In the genomic region with DNA sequence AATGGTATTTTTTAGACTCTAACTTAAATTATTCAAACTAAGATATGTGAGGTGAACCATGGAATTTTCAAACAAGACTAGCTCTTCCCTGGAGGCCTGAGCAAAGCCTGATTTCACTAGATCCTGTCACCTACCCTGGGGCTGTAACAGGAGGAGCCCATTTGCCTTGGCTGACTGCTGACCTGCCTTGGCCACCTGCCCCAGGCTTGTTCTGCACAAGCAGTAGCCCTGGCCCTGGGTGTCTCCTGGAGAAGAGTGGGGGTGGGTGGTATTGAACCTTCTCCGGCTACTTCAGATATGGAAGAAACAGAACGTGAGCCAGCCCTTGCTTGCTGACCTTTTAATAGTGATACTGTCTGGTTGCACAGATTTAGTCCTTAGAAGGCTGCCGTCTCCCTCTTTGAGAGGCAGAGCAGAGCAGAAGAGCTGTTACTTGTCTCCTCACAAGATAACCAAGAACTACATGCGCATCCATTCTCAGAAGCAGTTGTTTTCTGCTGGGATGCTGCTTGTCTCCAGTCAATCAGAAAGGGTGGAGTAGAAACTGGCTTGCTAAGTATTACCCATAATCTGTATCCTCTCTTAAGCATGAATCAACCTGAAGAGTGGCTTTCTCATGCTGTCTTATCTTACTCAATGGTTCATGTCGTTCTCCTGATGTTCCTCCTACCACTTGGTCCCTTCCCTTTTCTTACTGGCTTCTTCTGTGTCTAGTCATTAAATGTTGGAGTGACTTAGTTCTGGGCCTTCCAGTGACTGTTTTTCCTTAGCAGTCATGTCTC, we compare ENCODE assay signal across 12 mouse cellular contexts. TPM values are rescaled to one million over a fixed set of nuclear protein-coding genes. Genes with fewer than 3 reads are reported as not detected.
A peak's percentile ranks its signal among the peaks of the same experiment; 100 is the strongest.
DNase-seq lines count a peak whose midpoint lies in the region; ATAC-seq and TF ChIP-seq lines count a peak whose summit lies in the region.
"Had no signal": no experiment of that assay in that cellular context is flagged by ENCODE, and none has a peak within 500 bp of the region (broad histone marks: within the 10 kb centered on the region; RNA-seq: fewer than 3 reads in every experiment).

No protein-coding gene starts in this region.

- peak; percentile 26 to 43 for DNase-seq in heart, adult 18-20 months
- DNase-seq in NIH3T3 (ENCODE audit: low read depth) (peak; percentile 16), MN1 (ENCODE audit: low spot score) (no peak)
- DNase-seq in liver, embryonic 11.5 days (ENCODE audit: low spot score) = no peak
- no peak for DNase-seq in hindbrain, postnatal 0 days (ENCODE audit: low spot score)
- no peak for DNase-seq in layer of hippocampus, postnatal 10 days (ENCODE audit: low spot score in 2 of 2)
- DNase-seq: lung, adult 2 months had no signal

- H3K27me3 ChIP-seq in heart, embryonic 11.5 days (ENCODE audit: control insufficient read depth, insufficient read depth, low read length) = no peaks in the 10 kb centered on the region
- no peaks in the 10 kb centered on the region for H3K27me3 ChIP-seq in liver, embryonic 11.5 days (replicated peaks; ENCODE audit: control insufficient read depth, insufficient read depth, low read length)
- H3K27me3 ChIP-seq in hindbrain, postnatal 0 days (ENCODE audit: insufficient read depth, low read length) = no peaks in the 10 kb centered on the region
- H3K27me3 ChIP-seq: CH12.LX; forebrain, embryonic 12.5 days had no signal

- WGBS in heart, embryonic 11.5 days (ENCODE audit: insufficient replicate concordance) = 53% methylated on average over 5 of the region's 5 CpGs
- 63% methylated on average over 5 of the region's 5 CpGs for WGBS in liver, embryonic 11.5 days
- WGBS in hindbrain, postnatal 0 days = 90% methylated on average over 5 of the region's 5 CpGs

- no peak overlapping the region for H3K27ac ChIP-seq in heart, embryonic 11.5 days (ENCODE audit: low read depth, low read length)
- H3K27ac ChIP-seq in liver, embryonic 11.5 days (ENCODE audit: low read depth, low read length) = 0 out of 2 replicates have a peak overlapping the region, but pooled peaks have one; percentile 4
- H3K27ac ChIP-seq in hindbrain, postnatal 0 days = no peak overlapping the region
- H3K27ac ChIP-seq: forebrain, embryonic 12.5 days had no signal

- TF ChIP-seq CTCF in hindbrain, postnatal 0 days (IDR thresholded peaks at IDR 0.05; ENCODE audit: low read depth) = no peak

- no peak for ATAC-seq in heart, embryonic 11.5 days (replicated peaks; ENCODE audit: insufficient number of reproducible peaks, low FRiP score, low TSS enrichment)
- ATAC-seq in common myeloid progenitor, adult 5-6 weeks (replicated peaks; ENCODE audit: low read depth, poor library complexity, severe bottlenecking) = peak; percentile 26
- peak; percentile 54; the same call in 1 of the 2 replicates for ATAC-seq in liver, embryonic 11.5 days (replicated peaks; ENCODE audit: low FRiP score)
- ATAC-seq in hindbrain, postnatal 0 days = no peak

- peaks cover 5% of the 10 kb centered on the region for H3K4me1 ChIP-seq in heart, embryonic 11.5 days (ENCODE audit: control insufficient read depth, insufficient read depth, low read length)
- peaks cover 14% of the 10 kb centered on the region for H3K4me1 ChIP-seq in liver, embryonic 11.5 days (replicated peaks; ENCODE audit: control insufficient read depth, insufficient read depth, low read length)
- H3K4me1 ChIP-seq in hindbrain, postnatal 0 days (ENCODE audit: insufficient read depth, low read length) = no peaks in the 10 kb centered on the region
- H3K4me1 ChIP-seq: forebrain, embryonic 12.5 days had no signal

- no peak overlapping the region for H3K4me2 ChIP-seq in heart, embryonic 11.5 days
- H3K4me2 ChIP-seq in liver, embryonic 11.5 days = no peak overlapping the region
- no peak overlapping the region for H3K4me2 ChIP-seq in hindbrain, postnatal 0 days (ENCODE audit: low read depth, low read length)
- H3K4me2 ChIP-seq: forebrain, embryonic 12.5 days had no signal

- H3K4me3 ChIP-seq in heart, embryonic 11.5 days (ENCODE audit: low read depth, low read length) = no peak overlapping the region
- no peak overlapping the region for H3K4me3 ChIP-seq in liver, embryonic 11.5 days (ENCODE audit: low read depth, low read length)
- H3K4me3 ChIP-seq in hindbrain, postnatal 0 days (ENCODE audit: low read length) = no peak overlapping the region
- H3K4me3 ChIP-seq: forebrain, embryonic 12.5 days had no signal

- H3K9me3 ChIP-seq in heart, embryonic 11.5 days (replicated peaks; ENCODE audit: control insufficient read depth, low read length) = no peaks in the 10 kb centered on the region
- no peaks in the 10 kb centered on the region for H3K9me3 ChIP-seq in liver, embryonic 11.5 days (ENCODE audit: control insufficient read depth, low read length)
- no peaks in the 10 kb centered on the region for H3K9me3 ChIP-seq in hindbrain, postnatal 0 days (ENCODE audit: low read length)
- H3K9me3 ChIP-seq: forebrain, embryonic 12.5 days had no signal

- H3K36me3 ChIP-seq in heart, embryonic 11.5 days (ENCODE audit: control insufficient read depth, insufficient read depth, low read length) = no peaks in the 10 kb centered on the region
- no peaks in the 10 kb centered on the region for H3K36me3 ChIP-seq in liver, embryonic 11.5 days (ENCODE audit: control insufficient read depth, insufficient read depth, low read length)
- no peaks in the 10 kb centered on the region for H3K36me3 ChIP-seq in hindbrain, postnatal 0 days (ENCODE audit: insufficient read depth, low read length)
- H3K36me3 ChIP-seq: forebrain, embryonic 12.5 days had no signal

- H3K9ac ChIP-seq in heart, embryonic 11.5 days (ENCODE audit: low read depth, low read length) = no peak overlapping the region
- H3K9ac ChIP-seq in liver, embryonic 11.5 days (ENCODE audit: low read depth, low read length) = no peak overlapping the region
- H3K9ac ChIP-seq in hindbrain, postnatal 0 days (replicated peaks; ENCODE audit: low read length) = no peak overlapping the region
- H3K9ac ChIP-seq: forebrain, embryonic 12.5 days had no signal

RNA-seq across cellular contexts. Expression of a gene that starts 12.9 kb away (rescaled TPM):
- total RNA-seq in heart, adult 18-20 months (2021) = 10 to 100 TPM; 14.6 to 18.4 TPM
- polyA plus RNA-seq in heart, embryonic 11.5 days (2014; fragmentation: Nextera tagmentation; extraction: Ambion mirVana) = 16.3 and 16.7 TPM in 2 replicates
- total RNA-seq in common myeloid progenitor, adult 5-6 weeks (2017) = 39.8 and 42.5 TPM in 2 replicates
- polyA plus RNA-seq in liver, embryonic 11.5 days (2014; fragmentation: Nextera tagmentation; extraction: Ambion mirVana) = 29.4 and 30.4 TPM in 2 replicates
- 73.0 and 73.3 TPM in 2 replicates for total RNA-seq in hindbrain, postnatal 0 days (2014; rRNA removed)
- 22.3 and 23.0 TPM in 2 replicates for polyA plus RNA-seq in hindbrain, postnatal 0 days (2015; fragmentation: Nextera tagmentation; extraction: Ambion mirVana)
- total RNA-seq in layer of hippocampus, postnatal 10 days (2021) = 10 to 100 TPM; 46.7 to 49.4 TPM

RNA-seq across cellular contexts. Expression of a gene that starts 46.3 kb away (rescaled TPM):
- 1 to 10 TPM in 1 of 2 experiments, under 1 TPM in 1; 0.45 to 1.1 TPM for total RNA-seq in heart, adult 18-20 months (2021)
- polyA plus RNA-seq in heart, embryonic 11.5 days (2014; fragmentation: Nextera tagmentation; extraction: Ambion mirVana) = 1.0 and 2.4 TPM in 2 replicates
- 0.68 and 1.6 TPM in 2 replicates for total RNA-seq in common myeloid progenitor, adult 5-6 weeks (2017)
- 0.84 and 1.4 TPM in 2 replicates for polyA plus RNA-seq in liver, embryonic 11.5 days (2014; fragmentation: Nextera tagmentation; extraction: Ambion mirVana)
- 3.5 and 4.1 TPM in 2 replicates for total RNA-seq in hindbrain, postnatal 0 days (2014; rRNA removed)
- polyA plus RNA-seq in hindbrain, postnatal 0 days (2015; fragmentation: Nextera tagmentation; extraction: Ambion mirVana) = 6.0 and 6.1 TPM in 2 replicates
- 1 to 10 TPM; 2.2 to 2.7 TPM for total RNA-seq in layer of hippocampus, postnatal 10 days (2021)

RNA-seq across cellular contexts. Expression of a gene that starts 48.2 kb away (rescaled TPM):
- 10 to 100 TPM; 14.1 TPM for total RNA-seq in heart, adult 18-20 months (2021)
- polyA plus RNA-seq in heart, embryonic 11.5 days (2014; fragmentation: Nextera tagmentation; extraction: Ambion mirVana) = 50.2 and 62.8 TPM in 2 replicates
- 50.5 and 61.8 TPM in 2 replicates for total RNA-seq in common myeloid progenitor, adult 5-6 weeks (2017)
- 82.5 and 89.9 TPM in 2 replicates for polyA plus RNA-seq in liver, embryonic 11.5 days (2014; fragmentation: Nextera tagmentation; extraction: Ambion mirVana)
- 26.2 and 27.4 TPM in 2 replicates for total RNA-seq in hindbrain, postnatal 0 days (2014; rRNA removed)
- polyA plus RNA-seq in hindbrain, postnatal 0 days (2015; fragmentation: Nextera tagmentation; extraction: Ambion mirVana) = 44.7 and 47.0 TPM in 2 replicates
- total RNA-seq in layer of hippocampus, postnatal 10 days (2021) = 10 to 100 TPM; 15.6 to 15.9 TPM

RNA-seq across cellular contexts. Expression of a gene that starts 56.3 kb away (rescaled TPM):
- 10 to 100 TPM; 14.3 to 14.7 TPM for total RNA-seq in heart, adult 18-20 months (2021)
- 0.32 and 0.42 TPM in 2 replicates for polyA plus RNA-seq in heart, embryonic 11.5 days (2014; fragmentation: Nextera tagmentation; extraction: Ambion mirVana)
- 0.09 and 1.1 TPM in 2 replicates for total RNA-seq in common myeloid progenitor, adult 5-6 weeks (2017)
- polyA plus RNA-seq in liver, embryonic 11.5 days (2014; fragmentation: Nextera tagmentation; extraction: Ambion mirVana) = 0.22 and 0.29 TPM in 2 replicates
- 2.0 and 3.6 TPM in 2 replicates for total RNA-seq in hindbrain, postnatal 0 days (2014; rRNA removed)
- 1.7 and 3.3 TPM in 2 replicates for polyA plus RNA-seq in hindbrain, postnatal 0 days (2015; fragmentation: Nextera tagmentation; extraction: Ambion mirVana)
- total RNA-seq in layer of hippocampus, postnatal 10 days (2021) = 10 to 100 TPM; 12.6 to 15.9 TPM
- polyA plus RNA-seq: neural tube, embryonic 11.5 days had no signal

RNA-seq across cellular contexts. Expression of a gene that starts 59.1 kb away (rescaled TPM):
- under 1 TPM; 0.46 to 0.69 TPM for total RNA-seq in heart, adult 18-20 months (2021)
- 4.8 and 5.8 TPM in 2 replicates for polyA plus RNA-seq in heart, embryonic 11.5 days (2014; fragmentation: Nextera tagmentation; extraction: Ambion mirVana)
- total RNA-seq in common myeloid progenitor, adult 5-6 weeks (2017) = 3.7 and 8.4 TPM in 2 replicates
- 3.8 and 4.9 TPM in 2 replicates for polyA plus RNA-seq in liver, embryonic 11.5 days (2014; fragmentation: Nextera tagmentation; extraction: Ambion mirVana)
- 9.6 and 10.4 TPM in 2 replicates for total RNA-seq in hindbrain, postnatal 0 days (2014; rRNA removed)
- 7.4 and 7.9 TPM in 2 replicates for polyA plus RNA-seq in hindbrain, postnatal 0 days (2015; fragmentation: Nextera tagmentation; extraction: Ambion mirVana)
- 1 to 10 TPM; 4.7 to 5.6 TPM for total RNA-seq in layer of hippocampus, postnatal 10 days (2021)

Comparison
In these comparisons a context has a peak if more than half of its experiments do, and no peak if none do; other contexts are left out.
1. DNase-seq: peak in heart, adult 18-20 months (2 of 2) and NIH3T3 (single experiment); none in liver, embryonic 11.5 days (single experiment), hindbrain, postnatal 0 days (single experiment), MN1 (single experiment) and layer of hippocampus, postnatal 10 days (0 of 2).
2. ATAC-seq: peak in common myeloid progenitor, adult 5-6 weeks (single experiment) and liver, embryonic 11.5 days (single experiment); none in heart, embryonic 11.5 days (single experiment) and hindbrain, postnatal 0 days (single experiment).